Mouse (Mus musculus) G1E (cell line): ENCODE measurements around the gene Krt71. TPM values are rescaled to one million over a fixed set of nuclear protein-coding genes. Genes with fewer than 3 reads are reported as not detected.
"Not testable (repeated sequence)": the region's sequence is repeated elsewhere in the genome, so short reads cannot be mapped to it uniquely, and the experiment has no call there.

Source experiments
- ATAC-seq: 2 replicates; pipeline ENCODE4 v1.8.0; 2016; ENCODE audit warnings: mild to moderate bottlenecking; ENCODE audit not compliant: insufficient number of reproducible peaks, poor library complexity, low FRiP score, severe bottlenecking; ENCODE audit errors: extremely low read depth
- DNase-seq: peaks from one replicate; pipeline ENCODE4 v3.0.0; 2012; ENCODE audit warnings: low spot score
- H3K27me3 ChIP-seq: 2 replicates; pipeline ENCODE4 v1.6.1; 2012; ENCODE audit warnings: mild to moderate bottlenecking, low read length, inconsistent platforms; ENCODE audit not compliant: insufficient read depth
- H3K36me3 ChIP-seq: replicated peaks from 2 replicates; pipeline ENCODE3; 2012; ENCODE audit warnings: mild to moderate bottlenecking, inconsistent platforms
- H3K4me1 ChIP-seq: 2 replicates; pipeline ENCODE4 v1.6.1; 2012; ENCODE audit warnings: low read depth, low read length, inconsistent platforms, mixed read lengths; ENCODE audit not compliant: insufficient read depth
- H3K4me3 ChIP-seq: 2 replicates; pipeline ENCODE4 v1.5.1; 2012; ENCODE audit warnings: low read depth, mild to moderate bottlenecking, inconsistent platforms, low read length, moderate library complexity, mixed read lengths
- H3K9me3 ChIP-seq: replicated peaks from 2 replicates; pipeline ENCODE4 v1.6.1; 2012; ENCODE audit warnings: inconsistent platforms
- CTCF ChIP-seq: IDR thresholded peaks from 2 replicates; pipeline ENCODE4 v1.5.1; 2012; ENCODE audit warnings: low read depth, low read length, inconsistent platforms, mixed read lengths
- GATA1 ChIP-seq: IDR thresholded peaks from 2 replicates; pipeline ENCODE4 v1.6.1; 2012; ENCODE audit warnings: borderline replicate concordance, low read length, inconsistent platforms, mixed read lengths
- GATA2 ChIP-seq: IDR thresholded peaks from 2 replicates; pipeline ENCODE4 v1.6.1; 2012; ENCODE audit warnings: low read depth, low read length, inconsistent platforms, borderline replicate concordance
- POLR2AphosphoS5 ChIP-seq: IDR thresholded peaks from 2 replicates; pipeline ENCODE4 v1.6.1; 2012; ENCODE audit warnings: low read depth, low read length, inconsistent platforms; ENCODE audit not compliant: insufficient replicate concordance
- TAL1 ChIP-seq: conservative IDR thresholded peaks from 2 replicates; pipeline ENCODE4 v1.6.1; 2012; ENCODE audit warnings: low read depth, low read length, inconsistent platforms, mixed read lengths
- polyA plus RNA-seq: library from polyadenylated mRNA; stranded (reverse); fragments of >175 nt; gene quantifications from 2 replicates; pipeline ENCODE4 v1.2.3, GENCODE M21; 2012
- total RNA-seq, 2 experiments: library from RNA; stranded (forward) in 1 of 2; stranded (reverse) in 1 of 2; fragments of 200-1000 nt in 1 of 2; fragments of >200 nt in 1 of 2; fragmentation: Nextera tagmentation in 1 of 2; gene quantifications; 2 replicates each; pipeline ENCODE4 v1.2.3; 2014 to 2017

The Krt71 gene
- total and polyA plus RNA-seq, 3 experiments, result not detected

DNA sequence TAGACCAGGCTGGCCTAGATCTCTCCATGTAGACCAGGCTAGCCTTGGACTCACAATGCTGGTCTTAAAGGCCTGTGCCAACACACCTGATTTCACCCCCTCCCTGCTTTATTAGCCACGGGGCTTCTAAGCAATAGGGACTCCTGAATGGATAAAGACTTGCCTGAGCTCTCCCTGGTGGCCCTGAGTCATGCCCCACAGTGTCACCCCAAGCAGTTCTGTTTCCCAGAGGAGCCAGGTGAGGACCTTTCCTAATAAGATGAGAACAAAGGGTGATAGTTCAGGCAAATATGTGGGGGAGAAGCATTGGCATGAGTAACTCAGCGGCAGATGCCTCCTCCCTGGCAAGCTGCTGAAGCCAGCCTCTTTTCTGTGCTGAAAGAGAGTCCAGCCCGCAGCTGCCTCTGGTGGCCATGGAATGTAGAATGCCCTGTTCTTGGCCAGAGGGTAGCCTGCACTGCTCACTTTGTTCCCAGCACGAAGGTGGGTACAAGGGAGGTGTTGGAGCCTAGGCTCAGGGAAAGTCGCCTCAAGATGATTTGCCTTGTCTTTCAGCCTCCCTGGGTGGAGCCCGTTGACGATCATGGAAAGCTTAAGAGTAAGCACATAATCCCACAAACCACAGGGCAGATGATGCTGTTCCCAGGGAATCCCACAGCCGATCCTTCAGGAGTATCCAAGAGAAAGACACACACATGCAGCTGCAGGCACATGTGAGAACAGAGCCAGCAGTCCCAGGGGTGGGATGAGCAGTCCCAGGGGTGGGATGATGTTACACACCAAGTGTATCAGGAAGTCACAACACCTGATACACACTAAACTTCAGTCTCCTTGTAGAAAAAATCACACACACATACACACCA lies 45.4 kb downstream of the Krt71 start:
- H3K4me1 ChIP-seq, result no peaks in the 10 kb centered on the region
- peaks cover 26% of the 10 kb centered on the region for H3K9me3 ChIP-seq
- DNase-seq (no peak), ATAC-seq (no peak)
- H3K36me3 ChIP-seq, result no peaks in the 10 kb centered on the region
- no peaks in the 10 kb centered on the region for H3K27me3 ChIP-seq
- H3K4me3 ChIP-seq, result no peak overlapping the region
- TF ChIP-seq GATA1 (no peak), TAL1 (no peak), POLR2AphosphoS5 (no peak), CTCF (no peak), GATA2 (no peak)

- no peak for DNase-seq
- no peak for TF ChIP-seq TAL1
- no peak for TF ChIP-seq CTCF
- TF ChIP-seq GATA1, result no peak
- no peak for TF ChIP-seq GATA2
- no peak for TF ChIP-seq POLR2AphosphoS5
- H3K4me3 ChIP-seq, result no peak within 1 kb of the TSS
- no peaks in the 10 kb centered on the region for H3K36me3 ChIP-seq
- peaks cover 22% of the 10 kb centered on the region for H3K9me3 ChIP-seq
- no peaks in the 10 kb centered on the region for H3K27me3 ChIP-seq
- ATAC-seq, result no peak
- no peaks in the 10 kb centered on the region for H3K4me1 ChIP-seq
These were observed 48.7 kb downstream of the Krt71 start, which contains the start of gene Krt6a for GRCm38 (mm10) chr15:101694207-101694606. TSS of gene Krt6a (minus strand) at chr15:101694307.

GRCm38 (mm10) chr15:101690460-101690859 lies 52.4 kb downstream of the Krt71 start:
- not testable (repeated sequence) for H3K9me3 ChIP-seq, H3K4me3 ChIP-seq, H3K27me3 ChIP-seq, ATAC-seq, H3K4me1 ChIP-seq, DNase-seq, H3K36me3 ChIP-seq

- Histone ChIP-seq H3K4me1 (no peaks in the 10 kb centered on the region), H3K4me3 (no peak overlapping the region), H3K27me3 (no peaks in the 10 kb centered on the region), H3K9me3 (no peaks in the 10 kb centered on the region; the same call in 1 of the 2 replicates), H3K36me3 (no peaks in the 10 kb centered on the region)
- no peak for DNase-seq
- no peak for TF ChIP-seq CTCF
- TF ChIP-seq GATA2, result no peak
- no peak for TF ChIP-seq POLR2AphosphoS5
- TF ChIP-seq GATA1, result no peak
- no peak for TF ChIP-seq TAL1
- no peak for ATAC-seq
These were observed 54.7 kb downstream of the Krt71 start for GRCm38 (mm10) chr15:101688161-101688560.

Other genes with a start within 250 kb of the Krt71 start
- not detected in 2 replicates for gene Gm49425, start 225.8 kb downstream of the Krt71 start, total RNA-seq (2014; fragmentation: Nextera tagmentation)
- gene Gm49425, start 225.8 kb downstream of the Krt71 start, total RNA-seq (2017), result not detected in 2 replicates
- not detected in 2 replicates for gene Gm49425, start 225.8 kb downstream of the Krt71 start, polyA plus RNA-seq
- not detected in 2 replicates for gene Krt84, start 210.3 kb downstream of the Krt71 start, total RNA-seq (2014; fragmentation: Nextera tagmentation)
- gene Krt84, start 210.3 kb downstream of the Krt71 start, total RNA-seq (2017), result 0.05 TPM in 1 of 2 replicates, not detected in the other
- gene Krt84, start 210.3 kb downstream of the Krt71 start, polyA plus RNA-seq, result not detected in 2 replicates
- not detected in 2 replicates for gene Krt82, start 192.4 kb downstream of the Krt71 start, total RNA-seq (2014; fragmentation: Nextera tagmentation)
- gene Krt82, start 192.4 kb downstream of the Krt71 start, total RNA-seq (2017), result not detected in 2 replicates
- gene Krt82, start 192.4 kb downstream of the Krt71 start, polyA plus RNA-seq, result not detected in 2 replicates
- not detected in 2 replicates for gene Krt90, start 180.2 kb downstream of the Krt71 start, total RNA-seq (2014; fragmentation: Nextera tagmentation)
- gene Krt90, start 180.2 kb downstream of the Krt71 start, total RNA-seq (2017), result not detected in 2 replicates
- not detected in 2 replicates for gene Krt90, start 180.2 kb downstream of the Krt71 start, polyA plus RNA-seq
- not detected in 2 replicates for gene Krt75, start 169.2 kb downstream of the Krt71 start, total RNA-seq (2014; fragmentation: Nextera tagmentation)
- gene Krt75, start 169.2 kb downstream of the Krt71 start, total RNA-seq (2017), result 0.05 TPM in 1 of 2 replicates, not detected in the other
- gene Krt75, start 169.2 kb downstream of the Krt71 start, polyA plus RNA-seq, result not detected in 2 replicates
- not detected in 2 replicates for gene Gm5414, start 114.9 kb downstream of the Krt71 start, total RNA-seq (2014; fragmentation: Nextera tagmentation)
- not detected in 2 replicates for gene Gm5414, start 114.9 kb downstream of the Krt71 start, total RNA-seq (2017)
- not detected in 2 replicates for gene Gm5414, start 114.9 kb downstream of the Krt71 start, polyA plus RNA-seq
- gene Gm5478, start 95.7 kb downstream of the Krt71 start, total RNA-seq (2014; fragmentation: Nextera tagmentation), result not detected in 2 replicates
- 0.33 TPM in 1 of 2 replicates, not detected in the other for gene Gm5478, start 95.7 kb downstream of the Krt71 start, total RNA-seq (2017)
- gene Gm5478, start 95.7 kb downstream of the Krt71 start, polyA plus RNA-seq, result not detected in 2 replicates
- not detected in 2 replicates for gene Krt6b, start 62.8 kb downstream of the Krt71 start, total RNA-seq (2014; fragmentation: Nextera tagmentation)
- not detected in 2 replicates for gene Krt6b, start 62.8 kb downstream of the Krt71 start, total RNA-seq (2017)
- not detected in 2 replicates for gene Krt6b, start 62.8 kb downstream of the Krt71 start, polyA plus RNA-seq
- gene Krt6a, start 48.8 kb downstream of the Krt71 start, total RNA-seq (2014; fragmentation: Nextera tagmentation), result not detected in 2 replicates
- gene Krt6a, start 48.8 kb downstream of the Krt71 start, total RNA-seq (2017), result not detected in 2 replicates
- gene Krt6a, start 48.8 kb downstream of the Krt71 start, polyA plus RNA-seq, result not detected in 2 replicates
- not detected in 2 replicates for gene Krt5, start 30.2 kb downstream of the Krt71 start, total RNA-seq (2014; fragmentation: Nextera tagmentation)
- gene Krt5, start 30.2 kb downstream of the Krt71 start, total RNA-seq (2017), result not detected in 2 replicates
- gene Krt5, start 30.2 kb downstream of the Krt71 start, polyA plus RNA-seq, result not detected in 2 replicates
- not detected in 2 replicates for gene Krt72, start 43.4 kb upstream of the Krt71 start, total RNA-seq (2014; fragmentation: Nextera tagmentation)
- 0.23 TPM in 1 of 2 replicates, not detected in the other for gene Krt72, start 43.4 kb upstream of the Krt71 start, total RNA-seq (2017)
- not detected in 2 replicates for gene Krt72, start 43.4 kb upstream of the Krt71 start, polyA plus RNA-seq
- gene Krt73, start 59.2 kb upstream of the Krt71 start, total RNA-seq (2014; fragmentation: Nextera tagmentation), result not detected in 2 replicates
- gene Krt73, start 59.2 kb upstream of the Krt71 start, total RNA-seq (2017), result not detected in 2 replicates
- gene Krt73, start 59.2 kb upstream of the Krt71 start, polyA plus RNA-seq, result not detected in 2 replicates
- gene Krt2, start 75.1 kb upstream of the Krt71 start, total RNA-seq (2014; fragmentation: Nextera tagmentation), result not detected in 2 replicates
- gene Krt2, start 75.1 kb upstream of the Krt71 start, total RNA-seq (2017), result not detected in 2 replicates
- gene Krt2, start 75.1 kb upstream of the Krt71 start, polyA plus RNA-seq, result not detected in 2 replicates
- not detected in 2 replicates for gene Krt1, start 107.7 kb upstream of the Krt71 start, total RNA-seq (2014; fragmentation: Nextera tagmentation)
- 0.11 and 0.12 TPM in 2 replicates for gene Krt1, start 107.7 kb upstream of the Krt71 start, total RNA-seq (2017)
- gene Krt1, start 107.7 kb upstream of the Krt71 start, polyA plus RNA-seq, result not detected in 2 replicates
- not detected in 2 replicates for gene Krt77, start 126.6 kb upstream of the Krt71 start, total RNA-seq (2014; fragmentation: Nextera tagmentation)
- gene Krt77, start 126.6 kb upstream of the Krt71 start, total RNA-seq (2017), result 0.05 TPM in 1 of 2 replicates, not detected in the other
- gene Krt77, start 126.6 kb upstream of the Krt71 start, polyA plus RNA-seq, result not detected in 2 replicates
- not detected in 2 replicates for gene Krt76, start 149.8 kb upstream of the Krt71 start, total RNA-seq (2014; fragmentation: Nextera tagmentation)
- gene Krt76, start 149.8 kb upstream of the Krt71 start, total RNA-seq (2017), result 0.05 TPM in 1 of 2 replicates, not detected in the other
- not detected in 2 replicates for gene Krt76, start 149.8 kb upstream of the Krt71 start, polyA plus RNA-seq
- not detected in 2 replicates for gene Krt4, start 181.6 kb upstream of the Krt71 start, total RNA-seq (2014; fragmentation: Nextera tagmentation)
- 0.06 and 0.11 TPM in 2 replicates for gene Krt4, start 181.6 kb upstream of the Krt71 start, total RNA-seq (2017)
- not detected in 2 replicates for gene Krt4, start 181.6 kb upstream of the Krt71 start, polyA plus RNA-seq
- not detected in 2 replicates for gene Krt79, start 197.2 kb upstream of the Krt71 start, total RNA-seq (2014; fragmentation: Nextera tagmentation)
- 0.12 TPM in 1 of 2 replicates, not detected in the other for gene Krt79, start 197.2 kb upstream of the Krt71 start, total RNA-seq (2017)
- gene Krt79, start 197.2 kb upstream of the Krt71 start, polyA plus RNA-seq, result not detected in 2 replicates
- not detected in 2 replicates for gene Krt78, start 211.2 kb upstream of the Krt71 start, total RNA-seq (2014; fragmentation: Nextera tagmentation)
- gene Krt78, start 211.2 kb upstream of the Krt71 start, total RNA-seq (2017), result 0.05 TPM in 1 of 2 replicates, not detected in the other
- gene Krt78, start 211.2 kb upstream of the Krt71 start, polyA plus RNA-seq, result not detected in 2 replicates